Mouse (Mus musculus): ENCODE data around the gene Srrm1.

GRCm38 (mm10) chr4:135353066-135353793 lies at the start of gene Srrm1:
- TF ChIP-seq CTCF (IDR thresholded peaks at IDR 0.05) (no peak), EP300 (IDR thresholded peaks at IDR 0.05) (peak; percentile 53)

Data from lung, postnatal 0 days (tissue).